Mouse (Mus musculus) kidney, adult 2 months (tissue): ENCODE measurements around the gene Stfa1. TPM values are rescaled to one million over a fixed set of nuclear protein-coding genes. Genes with fewer than 3 reads are reported as not detected.
"Not testable (repeated sequence)": the region's sequence is repeated elsewhere in the genome, so short reads cannot be mapped to it uniquely, and the experiment has no call there.

Experiments used
- DNase-seq: peaks from one replicate; pipeline ENCODE4 v3.0.0; 2021
- H3K27ac ChIP-seq: fragments of 200-500 bp; 2 replicates; pipeline ENCODE4 v1.5.1; 2012; ENCODE audit warnings: low read depth, low read length, control low read depth, inconsistent platforms; ENCODE audit not compliant: insufficient read depth
- H3K27me3 ChIP-seq: fragments of 200-500 bp; replicated peaks from 2 replicates; pipeline ENCODE4 v1.6.1; 2012; ENCODE audit warnings: mild to moderate bottlenecking, moderate library complexity, low read length, inconsistent platforms; ENCODE audit not compliant: control insufficient read depth, insufficient read depth
- H3K36me3 ChIP-seq: fragments of 200-500 bp; 2 replicates; pipeline ENCODE4 v1.6.1; 2012; ENCODE audit warnings: mild to moderate bottlenecking, moderate library complexity, low read length, inconsistent platforms; ENCODE audit not compliant: control insufficient read depth, insufficient read depth
- H3K4me1 ChIP-seq: fragments of 200-500 bp; 2 replicates; pipeline ENCODE4 v1.6.1; 2011; ENCODE audit warnings: low read length; ENCODE audit not compliant: control insufficient read depth, insufficient read depth
- H3K4me3 ChIP-seq: fragments of 200-500 bp; 2 replicates; pipeline ENCODE4 v1.5.1; 2011; ENCODE audit warnings: mild to moderate bottlenecking, low read depth, low read length, control low read depth; ENCODE audit not compliant: insufficient read depth
- CTCF ChIP-seq: fragments of 200-500 bp; conservative IDR thresholded peaks from 2 replicates; pipeline ENCODE4 v1.5.1; 2011; ENCODE audit warnings: low read depth, mild to moderate bottlenecking, control low read depth, low read length, moderate library complexity, mixed read lengths; ENCODE audit not compliant: insufficient read depth, insufficient read length
- POLR2A ChIP-seq: fragments of 200-500 bp; IDR thresholded peaks from one replicate; pipeline ENCODE4 v1.6.1; 2011; ENCODE audit warnings: low read depth, low read length, control low read depth
- WGBS: fragments of 180-500 bp; shearing (Covaris S2); methylation state at CpG from one replicate; pipeline ENCODE4 v1.1.7; 2018; 5-methylcytosine and 5-hydroxymethylcytosine counted together
- polyA plus RNA-seq: library from polyadenylated mRNA; depleted of rRNA; stranded (reverse); fragments of >200 nt; gene quantifications from 2 replicates; pipeline ENCODE4 v1.2.3, GENCODE M21; 2012; rRNA removed

The Stfa1 gene
- not detected in 2 replicates for polyA plus RNA-seq

GRCm38 (mm10) chr16:36276796-36277195 is at the start of gene Stfa1:
TSS of gene Stfa1 (plus strand) at chr16:36276951.
- not testable (repeated sequence) for H3K27me3 ChIP-seq, H3K4me3 ChIP-seq, H3K4me1 ChIP-seq, H3K36me3 ChIP-seq, DNase-seq, H3K27ac ChIP-seq
- 85% methylated on average over 4 of the region's 4 CpGs for WGBS

GRCm38 (mm10) chr16:36260585-36260984 is 16.2 kb upstream of the Stfa1 start:
- H3K27ac ChIP-seq, H3K27me3 ChIP-seq, H3K4me3 ChIP-seq, H3K36me3 ChIP-seq, H3K4me1 ChIP-seq, DNase-seq: not testable (repeated sequence)

GRCm38 (mm10) chr16:36289140-36289539 is 12.4 kb downstream of the Stfa1 start:
- no peaks in the 10 kb centered on the region for H3K27me3 ChIP-seq
- H3K36me3 ChIP-seq: no peaks in the 10 kb centered on the region
- DNase-seq: no peak
- 86% methylated on average over 4 of the region's 4 CpGs for WGBS
- no peak overlapping the region for H3K27ac ChIP-seq
- no peak overlapping the region for H3K4me3 ChIP-seq
- TF ChIP-seq POLR2A: no peak
- TF ChIP-seq CTCF: no peak
- H3K4me1 ChIP-seq: no peaks in the 10 kb centered on the region

GRCm38 (mm10) chr16:36307631-36308030 is 30.9 kb downstream of the Stfa1 start:
- Histone ChIP-seq H3K36me3 (no peaks in the 10 kb centered on the region), H3K4me3 (no peak overlapping the region), H3K27me3 (no peaks in the 10 kb centered on the region), H3K27ac (no peak overlapping the region), H3K4me1 (no peaks in the 10 kb centered on the region)
- 76% methylated on average over 4 of the region's 4 CpGs for WGBS
- DNase-seq: no peak
- no peak for TF ChIP-seq POLR2A
- no peak for TF ChIP-seq CTCF

- not testable (repeated sequence) for H3K36me3 ChIP-seq, H3K4me3 ChIP-seq, H3K4me1 ChIP-seq, H3K27me3 ChIP-seq, H3K27ac ChIP-seq, DNase-seq
- WGBS: 80% methylated on average over 6 of the region's 6 CpGs
Measured at GRCm38 (mm10) chr16:36316111-36316510, 39.4 kb downstream of the Stfa1 start.

- no peak overlapping the region for H3K4me3 ChIP-seq
- no peaks in the 10 kb centered on the region for H3K4me1 ChIP-seq
- peak; percentile 67 for DNase-seq
- H3K27ac ChIP-seq: no peak overlapping the region
- no peak for TF ChIP-seq CTCF
- TF ChIP-seq POLR2A: no peak
- H3K27me3 ChIP-seq: no peaks in the 10 kb centered on the region
- H3K36me3 ChIP-seq: no peaks in the 10 kb centered on the region
Measured at GRCm38 (mm10) chr16:36319286-36319685, 42.5 kb downstream of the Stfa1 start.

- Histone ChIP-seq H3K36me3 (no peaks in the 10 kb centered on the region), H3K4me1 (no peaks in the 10 kb centered on the region), H3K27ac (no peak within 1 kb of the TSS), H3K4me3 (no peak within 1 kb of the TSS), H3K27me3 (no peaks in the 10 kb centered on the region)
- 81% methylated on average over 3 of the region's 3 CpGs for WGBS
- DNase-seq: no peak
- no peak for TF ChIP-seq POLR2A
- no peak for TF ChIP-seq CTCF
Measured at GRCm38 (mm10) chr16:36334232-36334631, 57.5 kb downstream of the Stfa1 start, which contains the start of gene BC117090. TSS of gene BC117090 (minus strand) at chr16:36334332.

Other genes with a start within 250 kb of the Stfa1 start
- 1.8 and 2.1 TPM in 2 replicates for gene Wdr5b, start 235.8 kb upstream of the Stfa1 start, polyA plus RNA-seq
- 68.9 and 94.6 TPM in 2 replicates for gene Fam162a, start 205.4 kb upstream of the Stfa1 start, polyA plus RNA-seq
- gene Ccdc58, start 205.3 kb upstream of the Stfa1 start, polyA plus RNA-seq: 14.8 and 21.3 TPM in 2 replicates
- gene Csta1, start 145.7 kb upstream of the Stfa1 start, polyA plus RNA-seq: not detected in 2 replicates
- not detected in 2 replicates for gene Stfa2l1, start 120.1 kb upstream of the Stfa1 start, polyA plus RNA-seq
- gene Gm5483, start 92.7 kb upstream of the Stfa1 start, polyA plus RNA-seq: not detected in 2 replicates
- gene Gm5416, start 66.5 kb upstream of the Stfa1 start, polyA plus RNA-seq: not detected in 2 replicates
- gene 2010005H15Rik, start 55.5 kb upstream of the Stfa1 start, polyA plus RNA-seq: 0.50 TPM in 1 of 2 replicates, not detected in the other
- gene BC117090, start 57.4 kb downstream of the Stfa1 start, polyA plus RNA-seq: not detected in 2 replicates
- gene BC100530, start 90.8 kb downstream of the Stfa1 start, polyA plus RNA-seq: not detected in 2 replicates
- gene Stfa2, start 131.5 kb downstream of the Stfa1 start, polyA plus RNA-seq: not detected in 2 replicates
- gene Stfa3, start 178.4 kb downstream of the Stfa1 start, polyA plus RNA-seq: not detected in 2 replicates